Mouse (Mus musculus) hindbrain, embryonic 15.5 days (tissue): ENCODE data around the gene Kcnj3. TPM values are rescaled to one million over a fixed set of nuclear protein-coding genes. Genes with fewer than 3 reads are reported as not detected.
"Not testable (repeated sequence)": the region's sequence is repeated elsewhere in the genome, so short reads cannot be mapped to it uniquely, and the experiment has no call there.

Source experiments
- ATAC-seq: fragments of 200-750 bp; cut with Nextera tagmentation; 2 replicates; pipeline ENCODE4 v1.8.0; 2017; ENCODE audit warnings: low read depth, moderate number of reproducible peaks, moderate TSS enrichment; ENCODE audit not compliant: low FRiP score
- H3K27ac ChIP-seq: fragments of 300-500 bp; sonication (generic); replicated peaks from 2 replicates; pipeline ENCODE4 v1.5.1; 2015; ENCODE audit warnings: mild to moderate bottlenecking, inconsistent platforms
- H3K27me3 ChIP-seq: fragments of 300-500 bp; sonication (generic); 2 replicates; pipeline ENCODE4 v1.6.1; 2015; ENCODE audit warnings: control low read depth, inconsistent platforms
- H3K36me3 ChIP-seq: fragments of 300-500 bp; sonication (generic); 2 replicates; pipeline ENCODE4 v1.6.1; 2015; ENCODE audit warnings: control low read depth, inconsistent platforms
- H3K4me1 ChIP-seq: fragments of 300-500 bp; sonication (generic); replicated peaks from 2 replicates; pipeline ENCODE4 v1.6.1; 2015; ENCODE audit warnings: control low read depth, inconsistent platforms
- H3K4me2 ChIP-seq: fragments of 300-500 bp; sonication (generic); 2 replicates; pipeline ENCODE4 v1.6.1; 2015; ENCODE audit warnings: moderate library complexity, mild to moderate bottlenecking, inconsistent platforms
- H3K4me3 ChIP-seq: fragments of 300-500 bp; sonication (generic); 2 replicates; pipeline ENCODE4 v1.5.1; 2015; ENCODE audit warnings: mild to moderate bottlenecking, inconsistent platforms
- H3K9ac ChIP-seq: fragments of 300-500 bp; sonication (generic); 2 replicates; pipeline ENCODE4 v1.6.1; 2015; ENCODE audit warnings: inconsistent platforms
- H3K9me3 ChIP-seq: fragments of 300-500 bp; sonication (generic); 2 replicates; pipeline ENCODE4 v1.6.1; 2016; ENCODE audit warnings: control low read depth, inconsistent platforms
- WGBS: fragments of 180-500 bp; shearing (Covaris S2); methylation state at CpG from one replicate; pipeline ENCODE4 v1.1.7; 2015; 5-methylcytosine and 5-hydroxymethylcytosine counted together
- polyA plus RNA-seq: library from polyadenylated mRNA; unstranded; fragments of >200 nt; fragmentation: Nextera tagmentation; extraction: Ambion mirVana; gene quantifications from 2 replicates; pipeline ENCODE4 v1.2.1, GENCODE M21; 2015

The Kcnj3 gene
- polyA plus RNA-seq, 1 experiment from 2014 or later = 7.6 TPM

DNA sequence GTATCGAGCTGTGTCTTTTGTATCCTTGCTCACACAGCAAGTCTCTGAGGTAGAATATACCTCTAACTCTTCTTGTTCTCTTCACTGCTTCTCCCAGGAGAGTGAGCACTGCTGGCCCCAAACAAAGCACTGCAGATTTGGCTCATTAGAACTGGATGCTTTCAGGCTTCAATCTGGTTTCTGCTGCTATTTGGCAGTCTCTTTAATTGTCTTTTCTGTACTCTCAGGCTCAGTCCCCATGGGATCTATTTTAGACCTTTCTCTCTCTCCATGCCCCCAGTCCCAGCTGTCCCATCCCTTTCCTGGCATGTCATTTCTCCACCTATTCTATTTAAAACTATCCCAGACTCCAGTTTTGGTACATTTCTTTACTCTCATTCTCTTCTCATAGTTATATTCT lies 15.0 kb downstream of the Kcnj3 start:
- WGBS = 38% methylated on average over 1 of the region's 1 CpGs
- no peaks in the 10 kb centered on the region for H3K36me3 ChIP-seq
- no peaks in the 10 kb centered on the region for H3K27me3 ChIP-seq
- no peaks in the 10 kb centered on the region for H3K4me1 ChIP-seq
- no peak for ATAC-seq
- H3K4me3 ChIP-seq = no peak overlapping the region
- H3K9ac ChIP-seq = no peak overlapping the region
- no peaks in the 10 kb centered on the region for H3K9me3 ChIP-seq
- no peak overlapping the region for H3K27ac ChIP-seq
- H3K4me2 ChIP-seq = no peak overlapping the region

DNA sequence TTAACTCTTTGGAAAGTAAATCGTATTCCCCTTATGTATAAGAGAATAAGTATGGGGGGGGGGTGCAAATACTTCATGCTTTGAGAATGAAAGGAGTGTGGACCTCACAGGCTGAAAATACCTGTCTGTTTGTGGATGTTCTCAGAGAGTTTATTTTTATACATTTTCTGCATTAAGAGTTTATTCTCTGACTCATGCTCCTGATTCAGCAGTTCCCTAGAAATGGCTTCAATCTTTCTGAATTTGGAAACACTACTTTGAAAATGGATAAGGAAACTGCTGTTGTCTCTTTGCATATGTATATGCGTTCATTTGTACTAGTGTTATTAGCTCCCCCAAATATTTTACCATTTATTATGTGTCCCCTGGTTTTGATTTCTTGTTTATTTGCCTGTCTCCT lies 23.4 kb downstream of the Kcnj3 start:
- 89% methylated on average over 2 of the region's 2 CpGs for WGBS
- H3K9me3 ChIP-seq = no peaks in the 10 kb centered on the region
- no peak overlapping the region for H3K27ac ChIP-seq
- H3K4me2 ChIP-seq = no peak overlapping the region
- 0 out of 2 replicates have a peak, but pooled peaks cover 3% of the 10 kb centered on the region for H3K36me3 ChIP-seq
- H3K27me3 ChIP-seq = no peaks in the 10 kb centered on the region
- no peak overlapping the region for H3K9ac ChIP-seq
- no peak overlapping the region for H3K4me3 ChIP-seq
- no peak for ATAC-seq
- H3K4me1 ChIP-seq = no peaks in the 10 kb centered on the region

DNA sequence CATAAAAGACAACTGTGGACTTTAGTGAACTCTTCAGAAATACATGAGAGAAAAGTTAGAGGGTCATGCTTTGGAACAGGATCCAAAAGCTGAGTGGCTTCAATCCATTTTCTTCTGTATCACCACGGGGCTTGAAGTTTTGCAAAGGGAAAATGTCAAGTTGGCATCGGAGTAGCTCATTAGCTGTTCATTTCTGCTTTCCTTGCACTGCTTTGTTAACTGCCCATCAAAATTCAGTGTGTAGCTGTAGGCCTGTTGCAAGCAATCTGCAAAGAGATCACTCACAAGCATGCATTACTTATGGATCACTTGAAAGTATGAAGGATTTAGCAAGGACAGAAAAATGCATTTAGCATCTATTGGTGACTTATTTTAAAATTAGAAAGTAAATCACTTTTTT lies 33.4 kb downstream of the Kcnj3 start:
- WGBS = 44% methylated on average over 2 of the region's 2 CpGs
- Histone ChIP-seq H3K4me3 (no peak overlapping the region), H3K27me3 (no peaks in the 10 kb centered on the region), H3K4me2 (no peak overlapping the region), H3K9ac (no peak overlapping the region), H3K36me3 (no peaks in the 10 kb centered on the region), H3K4me1 (no peaks in the 10 kb centered on the region), H3K9me3 (no peaks in the 10 kb centered on the region), H3K27ac (no peak overlapping the region)
- no peak for ATAC-seq

DNA sequence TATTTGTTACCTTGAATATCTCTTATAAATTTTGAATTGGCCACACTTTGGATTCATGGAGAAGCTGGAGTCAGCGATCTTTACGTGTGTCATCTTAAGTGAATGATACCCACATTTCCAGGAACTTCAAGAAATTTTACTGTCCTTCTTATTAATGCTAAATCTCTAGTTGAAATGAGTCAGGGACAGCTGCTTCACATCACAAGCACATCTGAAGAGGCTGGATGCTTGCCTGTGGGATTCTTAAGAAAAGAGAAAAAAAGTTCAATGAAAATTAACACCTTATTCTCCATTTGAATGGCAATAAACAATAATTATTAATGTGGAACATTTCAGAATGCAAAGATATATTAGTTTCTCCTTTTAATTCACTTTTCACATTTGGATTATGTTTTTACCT lies 34.2 kb downstream of the Kcnj3 start:
- ATAC-seq = no peak
- Histone ChIP-seq H3K27me3 (no peaks in the 10 kb centered on the region), H3K4me3 (no peak overlapping the region), H3K9me3 (no peaks in the 10 kb centered on the region), H3K4me1 (no peaks in the 10 kb centered on the region), H3K36me3 (no peaks in the 10 kb centered on the region), H3K4me2 (no peak overlapping the region), H3K9ac (no peak overlapping the region), H3K27ac (no peak overlapping the region)
- 94% methylated on average over 2 of the region's 2 CpGs for WGBS

DNA sequence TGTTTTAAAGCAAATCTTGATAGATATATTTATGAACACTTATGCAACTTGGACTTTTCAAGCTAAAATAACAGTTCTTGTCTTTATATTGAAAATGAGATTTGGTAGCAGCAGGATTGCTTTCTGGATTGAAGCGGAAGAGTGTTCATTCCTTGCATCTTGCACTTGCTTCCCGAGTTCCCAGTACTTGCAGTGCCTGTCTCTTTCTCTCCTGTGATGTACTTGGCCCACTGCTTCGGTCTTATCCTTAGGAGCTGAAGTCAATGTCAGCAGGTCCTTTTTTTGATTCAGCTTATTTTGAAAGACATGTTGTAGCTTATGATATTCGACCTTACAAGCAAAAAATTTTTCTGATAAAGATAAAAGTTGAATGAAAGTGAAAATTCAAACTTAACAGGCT lies 43.7 kb downstream of the Kcnj3 start:
- H3K4me2 ChIP-seq = no peak overlapping the region
- no peak overlapping the region for H3K9ac ChIP-seq
- H3K27me3 ChIP-seq = no peaks in the 10 kb centered on the region
- H3K27ac ChIP-seq = no peak overlapping the region
- no peak overlapping the region for H3K4me3 ChIP-seq
- 70% methylated on average over 4 of the region's 4 CpGs for WGBS
- H3K9me3 ChIP-seq = no peaks in the 10 kb centered on the region
- no peaks in the 10 kb centered on the region for H3K4me1 ChIP-seq
- no peaks in the 10 kb centered on the region for H3K36me3 ChIP-seq
- no peak for ATAC-seq

DNA sequence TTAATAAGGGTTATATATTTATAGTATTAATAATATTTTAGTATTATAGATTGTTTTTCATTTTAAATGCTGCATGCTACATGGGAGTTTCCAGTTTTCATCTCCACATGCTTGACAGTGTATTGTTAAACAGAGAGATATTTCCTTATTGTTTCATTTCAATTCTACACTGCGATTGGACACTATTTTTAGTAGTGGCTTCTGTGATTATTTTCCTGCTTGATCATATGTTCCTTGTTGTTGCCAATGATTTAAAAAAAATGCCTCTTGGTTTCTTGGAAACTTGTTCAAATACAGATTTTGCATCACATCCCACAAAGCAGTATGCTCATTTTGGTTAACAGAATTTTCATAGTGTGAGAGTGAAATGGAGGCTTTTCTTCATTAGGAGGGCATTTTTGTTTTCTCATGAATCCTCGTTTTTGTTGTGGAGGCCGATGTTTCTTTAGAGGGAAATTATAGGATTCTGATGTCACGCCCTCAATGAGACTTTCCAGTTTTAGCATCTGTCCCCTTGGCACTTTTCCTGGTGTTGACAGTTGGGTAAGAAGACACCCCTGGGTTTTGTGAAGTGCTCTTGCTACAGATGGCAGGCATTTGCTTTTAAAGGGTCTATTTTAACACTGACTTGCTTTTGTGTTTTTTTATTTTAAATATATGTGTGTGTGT lies 44.3 kb downstream of the Kcnj3 start:
- no peak overlapping the region for H3K4me3 ChIP-seq
- H3K36me3 ChIP-seq = no peaks in the 10 kb centered on the region
- no peaks in the 10 kb centered on the region for H3K9me3 ChIP-seq
- H3K9ac ChIP-seq = no peak overlapping the region
- WGBS = 60% methylated on average over 4 of the region's 4 CpGs
- no peaks in the 10 kb centered on the region for H3K27me3 ChIP-seq
- no peak overlapping the region for H3K4me2 ChIP-seq
- no peaks in the 10 kb centered on the region for H3K4me1 ChIP-seq
- no peak; the same call in 1 of the 2 replicates for ATAC-seq
- H3K27ac ChIP-seq = no peak overlapping the region

DNA sequence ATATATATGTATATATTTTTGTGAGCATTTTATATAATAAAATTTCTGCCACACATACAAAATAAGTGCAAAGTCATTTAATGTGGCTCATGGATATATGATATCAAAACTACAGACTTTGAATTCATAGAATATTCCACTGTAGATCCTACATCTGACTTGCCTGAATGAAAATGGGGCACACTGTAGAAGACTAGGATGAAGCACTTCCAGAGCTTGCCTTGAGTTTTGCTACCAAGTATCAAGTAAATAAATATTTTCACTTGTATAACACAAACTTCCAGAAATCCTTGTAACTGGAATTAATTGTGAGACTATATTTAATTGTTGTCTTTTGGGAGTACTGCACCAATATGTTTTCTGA lies 44.8 kb downstream of the Kcnj3 start:
- no peak overlapping the region for H3K9ac ChIP-seq
- no peaks in the 10 kb centered on the region for H3K4me1 ChIP-seq
- H3K27me3 ChIP-seq = no peaks in the 10 kb centered on the region
- no peaks in the 10 kb centered on the region for H3K9me3 ChIP-seq
- H3K4me2 ChIP-seq = no peak overlapping the region
- H3K27ac ChIP-seq = no peak overlapping the region
- no peak for ATAC-seq
- H3K36me3 ChIP-seq = no peaks in the 10 kb centered on the region
- H3K4me3 ChIP-seq = no peak overlapping the region

DNA sequence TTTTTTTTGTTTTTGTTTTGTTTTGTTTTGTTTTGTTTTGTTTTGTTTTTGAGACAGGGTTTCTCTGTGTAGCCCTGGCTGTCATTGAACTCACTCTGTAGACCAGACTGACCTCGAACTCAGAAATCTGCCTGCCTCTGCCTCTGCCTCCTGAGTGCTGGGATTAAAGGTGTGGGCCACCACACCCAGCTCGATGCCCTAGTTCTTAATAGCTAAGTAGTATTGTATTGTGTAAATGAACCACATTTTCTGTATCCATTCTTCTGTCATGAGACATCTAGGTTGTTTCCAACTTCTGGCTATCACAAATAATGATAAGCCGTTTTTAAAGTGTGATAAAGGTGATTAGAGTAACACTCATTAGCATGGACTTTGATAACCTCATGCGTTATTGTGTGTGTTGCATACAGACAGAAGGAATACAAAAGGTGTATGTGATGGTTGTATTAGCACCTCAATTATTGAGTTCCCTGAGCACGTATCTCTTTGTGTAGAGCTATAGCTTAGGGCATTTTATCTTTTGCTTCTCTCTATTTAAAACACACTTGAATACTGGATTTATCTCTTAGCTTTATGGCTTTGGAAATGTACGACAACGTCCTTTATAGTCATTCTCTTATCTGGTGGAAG lies 49.8 kb downstream of the Kcnj3 start:
- not testable (repeated sequence) for ATAC-seq, H3K9ac ChIP-seq, H3K4me3 ChIP-seq, H3K4me1 ChIP-seq, H3K9me3 ChIP-seq, H3K36me3 ChIP-seq, H3K27me3 ChIP-seq, H3K27ac ChIP-seq, H3K4me2 ChIP-seq
- WGBS = 90% methylated on average over 7 of the region's 7 CpGs

DNA sequence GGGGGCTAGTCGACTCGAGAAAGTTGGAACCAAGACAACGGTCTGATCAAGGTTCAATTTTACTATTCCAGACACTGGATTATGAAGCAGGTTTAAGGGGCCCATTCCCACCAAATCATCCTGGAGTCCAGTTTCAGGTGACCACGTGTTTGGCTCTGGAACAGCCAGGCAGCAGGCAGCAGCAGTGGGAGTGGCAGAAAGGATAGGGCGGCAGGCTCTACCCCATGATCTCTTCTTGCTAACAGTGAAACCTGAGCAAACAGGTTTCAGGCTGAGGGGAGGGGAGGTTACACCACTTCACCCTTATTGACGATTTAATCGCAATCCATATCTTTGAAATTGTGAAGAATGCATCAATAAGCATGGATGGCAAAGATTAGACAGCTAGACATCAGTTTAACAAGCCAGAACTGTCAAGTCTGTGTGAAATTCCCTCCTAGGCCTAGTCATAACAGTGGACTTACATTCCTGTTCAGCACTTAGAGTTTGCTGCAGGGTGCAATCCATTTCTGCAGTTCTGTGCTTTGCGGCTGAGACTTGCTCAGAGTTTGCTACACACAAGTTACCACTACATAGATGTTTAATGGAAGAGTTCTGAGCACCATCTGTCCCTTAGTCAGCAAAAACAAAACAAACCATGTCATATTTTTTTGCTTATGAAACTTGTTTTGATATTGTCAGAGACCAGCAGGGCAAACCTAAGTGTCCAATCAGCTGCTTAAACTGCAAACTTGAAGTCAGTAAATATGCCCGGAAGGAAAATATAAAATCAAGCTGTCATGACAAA lies 67.8 kb downstream of the Kcnj3 start:
- Histone ChIP-seq H3K4me2 (no peak overlapping the region), H3K4me3 (no peak overlapping the region), H3K27ac (no peak overlapping the region), H3K9me3 (no peaks in the 10 kb centered on the region), H3K36me3 (no peaks in the 10 kb centered on the region), H3K4me1 (no peaks in the 10 kb centered on the region), H3K27me3 (no peaks in the 10 kb centered on the region), H3K9ac (no peak overlapping the region)
- no peak for ATAC-seq
- 79% methylated on average over 9 of the region's 9 CpGs for WGBS

DNA sequence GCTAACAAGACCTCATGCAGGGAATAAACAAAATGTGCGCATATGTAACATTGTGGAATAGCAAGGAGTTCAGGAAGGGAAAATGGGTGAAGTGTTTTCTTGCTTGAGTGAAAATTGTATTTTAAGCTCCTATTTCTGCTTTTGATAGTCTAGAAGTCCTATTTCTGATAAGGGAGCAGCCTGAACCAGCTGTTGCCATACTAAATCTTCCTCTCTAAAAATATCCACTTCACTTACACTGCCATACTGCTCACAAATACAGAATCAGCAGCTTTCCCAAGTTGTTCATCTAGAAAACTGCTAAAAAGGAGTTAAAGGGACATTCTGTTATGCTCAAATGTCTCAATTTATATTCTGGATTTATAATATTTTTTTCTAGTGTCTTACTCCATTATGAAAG lies 69.9 kb downstream of the Kcnj3 start:
- no peak overlapping the region for H3K9ac ChIP-seq
- H3K4me1 ChIP-seq = no peaks in the 10 kb centered on the region
- H3K36me3 ChIP-seq = no peaks in the 10 kb centered on the region
- H3K4me3 ChIP-seq = no peak overlapping the region
- ATAC-seq = no peak
- H3K9me3 ChIP-seq = no peaks in the 10 kb centered on the region
- H3K27ac ChIP-seq = no peak overlapping the region
- WGBS = 87% methylated on average over 1 of the region's 1 CpGs
- H3K27me3 ChIP-seq = no peaks in the 10 kb centered on the region
- no peak overlapping the region for H3K4me2 ChIP-seq

DNA sequence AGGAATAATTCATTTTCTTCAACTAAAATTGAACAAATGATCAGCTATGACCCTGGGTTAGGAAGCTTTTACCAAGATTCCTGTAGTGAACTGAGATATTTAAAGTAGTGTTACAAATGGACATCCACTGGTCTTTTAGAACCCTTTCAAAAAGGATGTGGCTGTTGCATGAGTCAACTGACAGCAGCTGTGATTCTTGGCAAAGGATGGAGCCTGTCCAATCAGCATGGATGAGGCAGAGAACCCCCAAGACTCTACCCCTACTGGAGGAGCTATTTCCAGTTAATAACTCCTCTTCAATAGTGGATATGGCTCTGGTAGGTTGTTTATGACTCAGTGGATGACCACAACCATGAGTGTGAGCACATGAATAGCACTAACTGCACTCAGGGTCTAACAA lies 81.5 kb downstream of the Kcnj3 start:
- Histone ChIP-seq H3K4me1 (no peaks in the 10 kb centered on the region), H3K27ac (no peak overlapping the region), H3K36me3 (no peaks in the 10 kb centered on the region), H3K9me3 (no peaks in the 10 kb centered on the region), H3K9ac (no peak overlapping the region), H3K4me2 (no peak overlapping the region), H3K4me3 (no peak overlapping the region), H3K27me3 (no peaks in the 10 kb centered on the region)
- ATAC-seq = no peak

DNA sequence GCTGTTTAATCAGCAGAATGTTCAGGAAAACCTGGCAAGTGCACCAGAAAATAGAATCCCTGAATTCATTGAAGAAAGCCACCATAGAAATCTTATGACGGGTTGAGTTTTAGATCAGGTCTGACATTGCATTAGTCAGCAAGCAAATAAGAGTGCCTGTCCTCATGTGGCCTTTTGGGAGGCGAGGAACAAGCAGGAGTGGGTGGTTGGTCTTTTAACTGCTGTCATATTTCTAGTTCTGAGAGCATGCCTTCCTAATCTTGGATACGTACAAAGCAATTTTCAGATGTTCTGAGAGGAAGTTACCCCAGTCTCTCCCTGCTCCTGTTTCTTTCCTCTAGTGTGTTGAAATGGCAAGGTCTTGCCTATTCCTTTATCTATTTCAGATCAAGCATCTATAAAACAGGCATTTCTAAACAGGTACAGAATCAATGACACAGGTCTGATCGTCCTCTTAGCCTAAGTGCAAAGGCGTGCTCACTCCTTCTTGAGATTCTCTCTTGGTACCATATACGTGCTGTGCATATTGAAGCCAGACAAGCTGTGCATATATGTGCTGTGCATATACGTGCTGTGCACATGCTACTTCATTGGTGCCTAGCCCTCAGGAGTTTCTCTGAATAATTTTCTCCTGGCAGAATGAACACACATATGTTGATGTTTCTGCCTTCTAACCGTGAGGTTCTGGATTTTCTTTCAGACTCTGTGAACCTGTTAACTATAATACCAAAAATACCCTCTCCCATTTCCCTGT lies 97.1 kb downstream of the Kcnj3 start:
- H3K36me3 ChIP-seq = no peaks in the 10 kb centered on the region
- no peak overlapping the region for H3K9ac ChIP-seq
- no peak for ATAC-seq
- no peak overlapping the region for H3K27ac ChIP-seq
- H3K4me2 ChIP-seq = no peak overlapping the region
- WGBS = 84% methylated on average over 8 of the region's 8 CpGs
- no peaks in the 10 kb centered on the region for H3K4me1 ChIP-seq
- H3K4me3 ChIP-seq = no peak overlapping the region
- H3K27me3 ChIP-seq = no peaks in the 10 kb centered on the region
- no peaks in the 10 kb centered on the region for H3K9me3 ChIP-seq
